Mouse (Mus musculus) heart, adult 2 months (tissue): ENCODE data around the gene Sept5. TPM values are rescaled to one million over a fixed set of nuclear protein-coding genes. Genes with fewer than 3 reads are reported as not detected.

ENCODE experiments used
- DNase-seq, 2 experiments: peaks; one replicate each; pipeline ENCODE4 v3.0.0; 2021
- H3K27ac ChIP-seq: fragments of 200-600 bp; 2 replicates; pipeline ENCODE4 v1.8.1; 2022
- H3K27me3 ChIP-seq: fragments of 200-500 bp; 2 replicates; pipeline ENCODE4 v1.6.1; 2012; ENCODE audit warnings: mild to moderate bottlenecking, low read length, inconsistent platforms, mixed read lengths; ENCODE audit not compliant: control insufficient read depth, insufficient read depth
- H3K36me3 ChIP-seq: fragments of 200-500 bp; 2 replicates; pipeline ENCODE4 v1.6.1; 2012; ENCODE audit warnings: low read length, inconsistent platforms; ENCODE audit not compliant: control insufficient read depth, insufficient read depth
- H3K4me1 ChIP-seq: fragments of 200-500 bp; 2 replicates; pipeline ENCODE4 v1.6.1; 2011; ENCODE audit warnings: low read length; ENCODE audit not compliant: control insufficient read depth, insufficient read depth
- H3K4me3 ChIP-seq: fragments of 200-600 bp; 2 replicates; pipeline ENCODE4 v1.8.1; 2022
- H3K79me2 ChIP-seq: fragments of 200-500 bp; replicated peaks from 2 replicates; pipeline ENCODE4 v1.6.1; 2012; ENCODE audit warnings: mild to moderate bottlenecking, inconsistent platforms, low read length, moderate library complexity, mixed read lengths; ENCODE audit not compliant: control insufficient read depth, insufficient read depth
- H3K9ac ChIP-seq: fragments of 200-500 bp; 2 replicates; pipeline ENCODE4 v1.6.1; 2012; ENCODE audit warnings: low read depth, mild to moderate bottlenecking, control low read depth, inconsistent platforms, low read length, mixed read lengths
- CTCF ChIP-seq: fragments of 200-600 bp; IDR thresholded peaks from 2 replicates; pipeline ENCODE4 v1.8.1; 2022; ENCODE audit warnings: antibody characterized with exemption, mild to moderate bottlenecking, moderate library complexity
- EP300 ChIP-seq: fragments of 200-500 bp; IDR thresholded peaks from 2 replicates; pipeline ENCODE4 v1.6.1; 2011; ENCODE audit warnings: low read depth, low read length, control low read depth; ENCODE audit not compliant: insufficient read depth
- POLR2A ChIP-seq: fragments of 200-500 bp; IDR thresholded peaks from 2 replicates; pipeline ENCODE4 v1.6.1; 2011; ENCODE audit warnings: mild to moderate bottlenecking, low read depth, low read length, control low read depth; ENCODE audit not compliant: insufficient read depth
- WGBS: fragments of 180-500 bp; shearing (Covaris S2); methylation state at CpG from one replicate; pipeline ENCODE4 v1.1.7; 2018; 5-methylcytosine and 5-hydroxymethylcytosine counted together
- intact Hi-C: fragments of 180-260 bp; cut with DNase I; formaldehyde crosslinking; loops from one replicate; pipeline ENCODE4 v1.15.1; 2025
- polyA plus RNA-seq: library from polyadenylated mRNA; depleted of rRNA; stranded (reverse); fragments of >200 nt; gene quantifications from 2 replicates; pipeline ENCODE4 v1.2.3, GENCODE M21; 2012
- total RNA-seq, 2 experiments: library from RNA; stranded (reverse); gene quantifications; 2 replicates each; pipeline ENCODE4 v1.2.3; 2021

The Sept5 gene
- total and polyA plus RNA-seq, 3 experiments: 3.2 to 7.3 (median 5.6) TPM

DNA sequence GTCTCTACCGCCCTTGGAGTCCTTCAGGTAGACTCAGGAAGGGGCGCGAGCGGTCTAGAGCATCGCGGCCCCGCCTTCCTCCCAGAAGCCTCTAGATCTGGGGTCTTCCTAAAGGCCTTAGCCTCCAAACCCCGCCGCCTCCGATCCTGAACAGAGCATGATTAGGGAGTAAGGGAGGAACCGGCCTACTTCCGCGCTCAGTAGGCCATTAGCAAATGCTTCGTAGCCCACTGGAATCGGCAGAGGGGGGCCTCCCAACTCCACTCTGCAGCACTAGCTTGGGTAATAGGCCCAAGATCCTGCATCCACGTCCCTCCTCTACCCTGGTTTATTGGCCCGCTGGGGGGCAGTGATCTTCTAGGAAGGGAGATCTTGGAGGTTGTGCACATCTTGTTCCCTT is 7.7 kb downstream of the Sept5 start, which contains the start of gene Gp1bb:
Gene Gp1bb (minus strand): TSS at position 385 of the 400 bp plus-strand sequence.
- 26% methylated on average over 17 of the region's 17 CpGs for whole genome bisulfite sequencing

DNA sequence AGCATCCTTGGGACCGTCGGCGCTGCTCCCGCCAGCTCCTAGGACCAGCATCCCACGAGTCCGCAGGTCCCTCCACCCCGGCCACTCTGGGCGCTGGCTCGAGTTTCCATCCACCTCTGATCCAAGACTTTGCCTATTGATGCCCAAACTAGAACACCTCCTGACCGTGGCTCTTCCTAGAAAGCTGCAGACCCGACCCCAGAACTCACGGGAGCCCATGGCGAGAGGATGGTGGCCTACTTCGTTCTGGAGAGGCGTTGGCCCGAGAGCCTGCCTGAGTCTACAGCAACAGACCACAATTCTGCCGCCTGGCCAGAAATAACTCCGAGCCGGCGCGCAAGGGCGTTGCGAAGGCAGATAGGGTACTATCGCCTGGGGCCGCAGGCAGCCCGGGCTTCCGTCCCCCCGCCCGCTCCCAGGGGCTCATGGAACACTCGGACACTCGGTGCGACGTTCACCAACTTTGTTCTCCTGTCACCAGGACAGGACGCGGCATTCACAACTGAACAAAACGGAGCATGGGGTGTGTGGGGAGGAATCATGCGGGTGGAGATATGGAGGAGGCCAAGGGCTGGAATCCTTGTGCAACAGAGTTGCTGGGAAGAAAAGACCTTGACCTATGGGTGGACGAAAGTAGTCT is 8.3 kb downstream of the Sept5 start:
- peak overlapping the region; percentile 39 for H3K4me3 ChIP-seq
- 5% methylated on average over 38 of the region's 38 CpGs for WGBS
- H3K79me2 ChIP-seq: no peaks in the 10 kb centered on the region
- no peaks in the 10 kb centered on the region for H3K36me3 ChIP-seq
- H3K27ac ChIP-seq: no peak overlapping the region
- peak in 1 of 2 experiments; percentile 19 for DNase-seq
- H3K4me1 ChIP-seq: no peaks in the 10 kb centered on the region; the same call in 1 of the 2 replicates
- no peak overlapping the region for H3K9ac ChIP-seq
- peaks cover 1% of the 10 kb centered on the region; the same call in 1 of the 2 replicates for H3K27me3 ChIP-seq
- no peak for TF ChIP-seq POLR2A
- intact Hi-C loops: no loop called here

More for the DNA sequence above, 7.7 kb downstream of the Sept5 start, which contains the start of gene Gp1bb:
- Histone ChIP-seq H3K79me2 (no peaks in the 10 kb centered on the region), H3K27ac (no peak within 1 kb of the TSS), H3K36me3 (no peaks in the 10 kb centered on the region), H3K4me3 (peak within 1 kb of the TSS; percentile 39), H3K27me3 (peaks cover 1% of the 10 kb centered on the region; the same call in 1 of the 2 replicates), H3K4me1 (no peaks in the 10 kb centered on the region; the same call in 1 of the 2 replicates), H3K9ac (no peak within 1 kb of the TSS)
- TF ChIP-seq POLR2A: no peak
- TF ChIP-seq CTCF: no peak
- no peak for TF ChIP-seq EP300
- intact Hi-C loops: no loop called here
- no peak for DNase-seq

GRCm38 (mm10) chr16:18620601-18621361 is 9.0 kb downstream of the Sept5 start:
- Histone ChIP-seq H3K27me3 (peaks cover 1% of the 10 kb centered on the region; the same call in 1 of the 2 replicates), H3K36me3 (no peaks in the 10 kb centered on the region), H3K9ac (peak overlapping the region; percentile 29; the same call in 1 of the 2 replicates), H3K4me3 (peak overlapping the region; percentile 39), H3K27ac (no peak overlapping the region), H3K79me2 (no peaks in the 10 kb centered on the region), H3K4me1 (no peaks in the 10 kb centered on the region; the same call in 1 of the 2 replicates)
- DNase-seq: peak; percentile 45 to 55
- TF ChIP-seq EP300 (no peak), POLR2A (no peak), CTCF (no peak)
- intact Hi-C loops: no loop called here
- 9% methylated on average over 74 of the region's 74 CpGs for WGBS

DNA sequence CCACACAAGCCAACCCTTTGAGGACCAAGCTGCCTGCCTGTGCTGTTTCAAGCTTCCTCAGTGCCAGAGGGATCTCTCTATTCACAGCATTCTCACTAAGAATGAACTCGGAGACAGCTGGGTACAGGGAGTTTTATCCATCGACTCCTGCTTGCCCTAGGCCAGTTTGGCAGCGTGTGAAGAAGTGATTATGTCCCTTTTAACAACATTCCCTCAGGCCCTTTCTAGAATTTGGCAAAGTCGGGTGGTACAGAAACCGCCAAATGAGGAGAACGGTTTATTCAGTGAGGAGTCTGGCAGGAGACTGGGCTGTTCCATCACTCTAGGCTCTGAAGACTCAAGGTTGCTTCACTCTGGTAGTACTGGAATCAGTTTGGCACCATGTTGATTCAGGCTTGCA is 9.6 kb downstream of the Sept5 start:
- TF ChIP-seq EP300 (no peak), CTCF (no peak), POLR2A (no peak)
- no peak for DNase-seq
- 64% methylated on average over 6 of the region's 6 CpGs for WGBS
- H3K79me2 ChIP-seq: no peaks in the 10 kb centered on the region
- peaks cover 1% of the 10 kb centered on the region; the same call in 1 of the 2 replicates for H3K27me3 ChIP-seq
- intact Hi-C loops: no loop called here
- no peak overlapping the region for H3K4me3 ChIP-seq
- H3K36me3 ChIP-seq: no peaks in the 10 kb centered on the region
- H3K9ac ChIP-seq: no peak overlapping the region
- H3K27ac ChIP-seq: no peak overlapping the region
- no peaks in the 10 kb centered on the region; the same call in 1 of the 2 replicates for H3K4me1 ChIP-seq

- Histone ChIP-seq H3K27ac (no peak overlapping the region), H3K9ac (no peak overlapping the region), H3K27me3 (peaks cover 1% of the 10 kb centered on the region; the same call in 1 of the 2 replicates), H3K36me3 (no peaks in the 10 kb centered on the region), H3K4me3 (no peak overlapping the region), H3K79me2 (no peaks in the 10 kb centered on the region), H3K4me1 (no peaks in the 10 kb centered on the region; the same call in 1 of the 2 replicates)
- TF ChIP-seq CTCF (no peak), EP300 (no peak), POLR2A (no peak)
- WGBS: 75% methylated on average over 4 of the region's 4 CpGs
- DNase-seq: no peak
- intact Hi-C loops: no loop called here
Measured at GRCm38 (mm10) chr16:18619110-18619509, 10.6 kb downstream of the Sept5 start.
